Comparison of ENCODE assay signal across 27 mouse cellular contexts in genomic region chr7:118535076-118535475, GRCm38 (mm10). TPM values are rescaled to one million over a fixed set of nuclear protein-coding genes. Genes with fewer than 3 reads are reported as not detected.
DNase-seq lines count a peak whose midpoint lies in the region; ATAC-seq and TF ChIP-seq lines count a peak whose summit lies in the region.
"Had no signal": no experiment of that assay in that cellular context is flagged by ENCODE, and none has a peak within 500 bp of the region (broad histone marks: within the 10 kb centered on the region; RNA-seq: fewer than 3 reads in every experiment).

No protein-coding gene starts in this region.

- peak; percentile 88 for TF ChIP-seq EP300 in lung, postnatal 0 days (IDR thresholded peaks at IDR 0.05)

- no peak for TF ChIP-seq CTCF in lung, postnatal 0 days (IDR thresholded peaks at IDR 0.05)

- WGBS in embryonic facial prominence, embryonic 14.5 days: 81% methylated on average over 4 of the region's 4 CpGs
- 87% methylated on average over 4 of the region's 4 CpGs for WGBS in embryonic facial prominence, embryonic 10.5 days
- WGBS in lung, postnatal 0 days: 52% methylated on average over 4 of the region's 4 CpGs

- H3K4me2 ChIP-seq in embryonic facial prominence, embryonic 14.5 days (ENCODE audit: low read depth, low read length): no peak overlapping the region
- H3K4me2 ChIP-seq in lung, postnatal 0 days (replicated peaks; ENCODE audit: low read depth, low read length): peak overlapping the region; percentile 36
- H3K4me2 ChIP-seq: embryonic facial prominence, embryonic 12.5 days; forebrain, embryonic 13.5 days; heart, embryonic 11.5 days; heart, embryonic 15.5 days; hindbrain, embryonic 14.5 days had no signal

- no peak overlapping the region for H3K27ac ChIP-seq in embryonic facial prominence, embryonic 14.5 days (replicated peaks; ENCODE audit: low read depth, low read length)
- no peak overlapping the region for H3K27ac ChIP-seq in embryonic facial prominence, embryonic 10.5 days (replicated peaks)
- H3K27ac ChIP-seq in lung, postnatal 0 days (ENCODE audit: low read length): peak overlapping the region; percentile 95
- H3K27ac ChIP-seq: embryonic facial prominence, embryonic 12.5 days; forebrain, embryonic 13.5 days; heart, adult 2 months; heart, embryonic 15.5 days; hindbrain, embryonic 10.5 days; hindbrain, embryonic 14.5 days had no signal

- H3K4me1 ChIP-seq in embryonic facial prominence, embryonic 14.5 days (ENCODE audit: control insufficient read depth, insufficient read depth, low read length): no peaks in the 10 kb centered on the region
- peaks cover 12% of the 10 kb centered on the region; the same call in 1 of the 2 replicates for H3K4me1 ChIP-seq in embryonic facial prominence, embryonic 10.5 days
- H3K4me1 ChIP-seq in lung, postnatal 0 days (ENCODE audit: insufficient read depth, low read depth, low read length): peaks cover 9% of the 10 kb centered on the region; the same call in 1 of the 2 replicates

- DNase-seq in embryonic facial prominence, embryonic 14.5 days (ENCODE audit: low spot score): peak; percentile 15
- DNase-seq in embryonic facial prominence, embryonic 10.5 days (ENCODE audit: low spot score): no peak
- peak; percentile 70 for DNase-seq in fat pad, adult 2 months (ENCODE audit: extremely low read depth, low read depth, low spot score)
- peak; percentile 91 for DNase-seq in lung, postnatal 0 days (ENCODE audit: low spot score)
- DNase-seq in lung, postnatal 36 days: peak; percentile 73
- no peak for DNase-seq in gastrocnemius, postnatal 10 days
- no peak for DNase-seq in adrenal gland, postnatal 25 days
- DNase-seq: adrenal gland, postnatal 36 days; B cell, adult 2 months; cerebellum, adult 11 months; cerebellum, adult 8-10 months; cerebellum, postnatal 14 days; embryo, embryonic 11 days; gastrocnemius, postnatal 14 days; heart, adult 2 months; heart, postnatal 14 days had no signal

- H3K36me3 ChIP-seq in embryonic facial prominence, embryonic 14.5 days (ENCODE audit: control insufficient read depth, insufficient read depth, low read length): no peaks in the 10 kb centered on the region
- H3K36me3 ChIP-seq in embryonic facial prominence, embryonic 10.5 days (replicated peaks): peaks cover 4% of the 10 kb centered on the region; the same call in 1 of the 2 replicates
- no peaks in the 10 kb centered on the region for H3K36me3 ChIP-seq in lung, postnatal 0 days (ENCODE audit: insufficient read depth, low read length)
- H3K36me3 ChIP-seq: embryonic facial prominence, embryonic 12.5 days; heart, embryonic 15.5 days had no signal

- H3K9ac ChIP-seq in embryonic facial prominence, embryonic 14.5 days (ENCODE audit: low read depth, low read length): no peak overlapping the region
- no peak overlapping the region for H3K9ac ChIP-seq in lung, postnatal 0 days (replicated peaks; ENCODE audit: low read depth)
- H3K9ac ChIP-seq: embryonic facial prominence, embryonic 12.5 days; forebrain, embryonic 13.5 days; heart, embryonic 15.5 days; hindbrain, embryonic 14.5 days had no signal

- H3K9me3 ChIP-seq in embryonic facial prominence, embryonic 14.5 days (ENCODE audit: control insufficient read depth, low read length): no peaks in the 10 kb centered on the region
- no peaks in the 10 kb centered on the region for H3K9me3 ChIP-seq in embryonic facial prominence, embryonic 10.5 days
- no peaks in the 10 kb centered on the region for H3K9me3 ChIP-seq in lung, postnatal 0 days (ENCODE audit: low read length)
- H3K9me3 ChIP-seq: embryonic facial prominence, embryonic 12.5 days; forebrain, embryonic 13.5 days; heart, embryonic 15.5 days; hindbrain, embryonic 10.5 days had no signal

- H3K27me3 ChIP-seq in embryonic facial prominence, embryonic 14.5 days (replicated peaks; ENCODE audit: control insufficient read depth, insufficient read depth, low read length): no peaks in the 10 kb centered on the region
- H3K27me3 ChIP-seq in embryonic facial prominence, embryonic 10.5 days (replicated peaks; ENCODE audit: low read depth, poor library complexity, severe bottlenecking): no peaks in the 10 kb centered on the region
- no peaks in the 10 kb centered on the region for H3K27me3 ChIP-seq in lung, postnatal 0 days (replicated peaks; ENCODE audit: insufficient read depth, low read length)
- H3K27me3 ChIP-seq: embryonic facial prominence, embryonic 12.5 days; forebrain, embryonic 13.5 days; heart, embryonic 15.5 days; Patski had no signal

- ATAC-seq in embryonic facial prominence, embryonic 14.5 days (ENCODE audit: low read depth): no peak
- peak; percentile 51 for ATAC-seq in lung, postnatal 0 days
- ATAC-seq: activated CD4-positive, CD25-positive, alpha-beta regulatory T cell, adult 4 months; CD4-positive, CD25-positive, alpha-beta regulatory T cell, adult 4 months; forebrain, embryonic 13.5 days; Patski had no signal

- no peak overlapping the region for H3K4me3 ChIP-seq in embryonic facial prominence, embryonic 14.5 days (ENCODE audit: low read depth, low read length)
- no peak overlapping the region for H3K4me3 ChIP-seq in embryonic facial prominence, embryonic 10.5 days
- H3K4me3 ChIP-seq in lung, postnatal 0 days (ENCODE audit: low read depth, low read length): no peak overlapping the region
- H3K4me3 ChIP-seq: embryonic facial prominence, embryonic 12.5 days; forebrain, embryonic 13.5 days; heart, adult 2 months; heart, embryonic 15.5 days; hindbrain, embryonic 10.5 days had no signal

RNA-seq across cellular contexts. Expression of gene Coq7, which starts 1.9 kb away (rescaled TPM):
- polyA plus RNA-seq in embryonic facial prominence, embryonic 14.5 days (2014; fragmentation: Nextera tagmentation; extraction: Ambion mirVana): 98.7 and 100 TPM in 2 replicates
- 128 and 134 TPM in 2 replicates for polyA plus RNA-seq in embryonic facial prominence, embryonic 10.5 days (2016; fragmentation: Nextera tagmentation; extraction: Ambion mirVana)
- polyA plus RNA-seq in lung, postnatal 0 days (2015; fragmentation: Nextera tagmentation; extraction: Ambion mirVana): 68.5 and 88.6 TPM in 2 replicates
- 10 to 100 TPM; 61.9 to 80.5 TPM for total RNA-seq in gastrocnemius, postnatal 10 days (2021)
- 36.9 and 40.3 TPM in 2 replicates for total RNA-seq in adrenal gland, postnatal 25 days (2021)

RNA-seq across cellular contexts. Expression of gene Itpripl2, which starts 43.3 kb away (rescaled TPM):
- 5.0 TPM in 2 replicates for polyA plus RNA-seq in embryonic facial prominence, embryonic 14.5 days (2014; fragmentation: Nextera tagmentation; extraction: Ambion mirVana)
- 1.3 and 1.6 TPM in 2 replicates for polyA plus RNA-seq in embryonic facial prominence, embryonic 10.5 days (2016; fragmentation: Nextera tagmentation; extraction: Ambion mirVana)
- 14.5 and 16.2 TPM in 2 replicates for polyA plus RNA-seq in lung, postnatal 0 days (2015; fragmentation: Nextera tagmentation; extraction: Ambion mirVana)
- 10 to 100 TPM; 21.3 to 29.2 TPM for total RNA-seq in gastrocnemius, postnatal 10 days (2021)
- 11.7 and 15.7 TPM in 2 replicates for total RNA-seq in adrenal gland, postnatal 25 days (2021)

RNA-seq across cellular contexts. Expression of gene Tmc7, which starts 49.5 kb away (rescaled TPM):
- 5.9 and 7.2 TPM in 2 replicates for polyA plus RNA-seq in embryonic facial prominence, embryonic 14.5 days (2014; fragmentation: Nextera tagmentation; extraction: Ambion mirVana)
- polyA plus RNA-seq in embryonic facial prominence, embryonic 10.5 days (2016; fragmentation: Nextera tagmentation; extraction: Ambion mirVana): 4.9 and 7.2 TPM in 2 replicates
- polyA plus RNA-seq in lung, postnatal 0 days (2015; fragmentation: Nextera tagmentation; extraction: Ambion mirVana): 2.0 and 2.4 TPM in 2 replicates
- total RNA-seq in gastrocnemius, postnatal 10 days (2021): 1 to 10 TPM; 7.2 to 7.5 TPM
- total RNA-seq in adrenal gland, postnatal 25 days (2021): 0.52 TPM in 1 of 2 replicates, not detected in the other
- total RNA-seq: common myeloid progenitor, adult 5-6 weeks; MEL had no signal
- polyA plus RNA-seq: activated CD4-positive, CD25-positive, alpha-beta regulatory T cell, adult 4 months; CD4-positive, CD25-positive, alpha-beta regulatory T cell, adult 4 months had no signal

Comparison
In these comparisons a context has a peak if more than half of its experiments do, and no peak if none do; other contexts are left out.
1. DNase-seq: peak in embryonic facial prominence, embryonic 14.5 days (single experiment), fat pad, adult 2 months (single experiment), lung, postnatal 0 days (single experiment) and lung, postnatal 36 days (single experiment); none in embryonic facial prominence, embryonic 10.5 days (single experiment), gastrocnemius, postnatal 10 days (single experiment) and adrenal gland, postnatal 25 days (single experiment).